Mouse (Mus musculus): ENCODE measurements at regions not wholly inside any gene's neighbourhood (a gene's known extent, or its start where the extent isn't known, plus 50 kb on each side); places are given as distances from the start of the nearest gene placed in this dataset.

GRCm38 (mm10) chr19:15791264-15791913 is 155.7 kb downstream of the Psat1 start:
- no peaks in the 10 kb centered on the region for H3K36me3 ChIP-seq
- no peak overlapping the region for H3K27ac ChIP-seq
- H3K27me3 ChIP-seq (replicated peaks) = no peaks in the 10 kb centered on the region
- no peak overlapping the region for H3K9ac ChIP-seq
- peak overlapping the region; percentile 37 for H3K4me2 ChIP-seq
- H3K4me3 ChIP-seq = no peak overlapping the region
- ATAC-seq = no peak
- WGBS (ENCODE audit: insufficient replicate concordance) = 52% methylated on average over 12 of the region's 12 CpGs
- H3K9me3 ChIP-seq (replicated peaks) = no peaks in the 10 kb centered on the region
- H3K4me1 ChIP-seq = 0 out of 2 replicates have a peak, but pooled peaks cover 4% of the 10 kb centered on the region

GRCm38 (mm10) chr19:15790620-15791263 is 156.4 kb downstream of the Psat1 start:
- H3K4me2 ChIP-seq = peak overlapping the region; percentile 37
- WGBS (ENCODE audit: insufficient replicate concordance) = 49% methylated on average over 13 of the region's 13 CpGs

GRCm38 (mm10) chr19:15789741-15790140 is 157.4 kb downstream of the Psat1 start:
- Histone ChIP-seq H3K4me1 (0 out of 2 replicates have a peak, but pooled peaks cover 4% of the 10 kb centered on the region), H3K4me3 (no peak overlapping the region), H3K4me2 (no peak overlapping the region), H3K9me3 (replicated peaks) (no peaks in the 10 kb centered on the region), H3K27me3 (replicated peaks) (no peaks in the 10 kb centered on the region), H3K36me3 (no peaks in the 10 kb centered on the region), H3K9ac (no peak overlapping the region), H3K27ac (no peak overlapping the region)
- no peak for ATAC-seq
- WGBS (ENCODE audit: insufficient replicate concordance) = 28% methylated on average over 5 of the region's 5 CpGs

More at GRCm38 (mm10) chr19:15790620-15791263, 156.4 kb downstream of the Psat1 start:
- no peak for ATAC-seq
- Histone ChIP-seq H3K4me3 (no peak overlapping the region), H3K27ac (no peak overlapping the region), H3K27me3 (replicated peaks) (no peaks in the 10 kb centered on the region), H3K36me3 (no peaks in the 10 kb centered on the region), H3K4me1 (0 out of 2 replicates have a peak, but pooled peaks cover 4% of the 10 kb centered on the region), H3K9me3 (replicated peaks) (no peaks in the 10 kb centered on the region), H3K9ac (no peak overlapping the region)

GRCm38 (mm10) chr19:15784644-15785043 is 162.5 kb downstream of the Psat1 start:
- Histone ChIP-seq H3K4me1 (no peaks in the 10 kb centered on the region), H3K4me2 (no peak overlapping the region), H3K27ac (no peak overlapping the region), H3K9me3 (replicated peaks) (no peaks in the 10 kb centered on the region), H3K27me3 (replicated peaks) (no peaks in the 10 kb centered on the region), H3K4me3 (no peak overlapping the region), H3K36me3 (no peaks in the 10 kb centered on the region), H3K9ac (no peak overlapping the region)
- no peak for ATAC-seq
- WGBS (ENCODE audit: insufficient replicate concordance) = 49% methylated on average over 4 of the region's 4 CpGs

GRCm38 (mm10) chr19:15769651-15770050 is 177.5 kb downstream of the Psat1 start:
- no peaks in the 10 kb centered on the region for H3K36me3 ChIP-seq
- no peak overlapping the region for H3K4me2 ChIP-seq
- no peaks in the 10 kb centered on the region for H3K27me3 ChIP-seq (replicated peaks)
- H3K4me1 ChIP-seq = no peaks in the 10 kb centered on the region
- ATAC-seq = no peak
- no peaks in the 10 kb centered on the region for H3K9me3 ChIP-seq (replicated peaks)
- 60% methylated on average over 4 of the region's 4 CpGs for WGBS (ENCODE audit: insufficient replicate concordance)
- H3K9ac ChIP-seq = no peak overlapping the region
- no peak overlapping the region for H3K27ac ChIP-seq
- no peak overlapping the region for H3K4me3 ChIP-seq

- Histone ChIP-seq H3K36me3 (no peaks in the 10 kb centered on the region), H3K4me3 (no peak overlapping the region), H3K27ac (no peak overlapping the region), H3K9me3 (replicated peaks) (no peaks in the 10 kb centered on the region), H3K4me1 (no peaks in the 10 kb centered on the region), H3K9ac (no peak overlapping the region), H3K4me2 (no peak overlapping the region), H3K27me3 (replicated peaks) (no peaks in the 10 kb centered on the region)
- no peak for ATAC-seq
- 79% methylated on average over 4 of the region's 4 CpGs for WGBS (ENCODE audit: insufficient replicate concordance)
Measured at GRCm38 (mm10) chr19:15761086-15761485, 186.1 kb downstream of the Psat1 start.

- WGBS (ENCODE audit: insufficient replicate concordance) = 58% methylated on average over 8 of the region's 8 CpGs
- no peaks in the 10 kb centered on the region for H3K4me1 ChIP-seq
- ATAC-seq = no peak
- no peaks in the 10 kb centered on the region for H3K27me3 ChIP-seq (replicated peaks)
- no peaks in the 10 kb centered on the region for H3K36me3 ChIP-seq
- no peak overlapping the region for H3K9ac ChIP-seq
- H3K4me2 ChIP-seq = no peak overlapping the region
- no peak overlapping the region for H3K4me3 ChIP-seq
- H3K9me3 ChIP-seq (replicated peaks) = no peaks in the 10 kb centered on the region
- H3K27ac ChIP-seq = no peak overlapping the region
Measured at GRCm38 (mm10) chr19:15745026-15745777, 201.9 kb downstream of the Psat1 start.

GRCm38 (mm10) chr19:15736200-15736599 is 210.9 kb downstream of the Psat1 start:
- H3K27ac ChIP-seq = no peak overlapping the region
- 56% methylated on average over 2 of the region's 2 CpGs for WGBS (ENCODE audit: insufficient replicate concordance)
- no peak overlapping the region for H3K4me3 ChIP-seq
- ATAC-seq = no peak
- no peaks in the 10 kb centered on the region for H3K4me1 ChIP-seq
- H3K9me3 ChIP-seq (replicated peaks) = no peaks in the 10 kb centered on the region
- no peak overlapping the region for H3K4me2 ChIP-seq
- no peaks in the 10 kb centered on the region for H3K36me3 ChIP-seq
- H3K9ac ChIP-seq = no peak overlapping the region
- H3K27me3 ChIP-seq (replicated peaks) = no peaks in the 10 kb centered on the region

GRCm38 (mm10) chr19:15726785-15727406 is 220.2 kb downstream of the Psat1 start:
- Histone ChIP-seq H3K9me3 (replicated peaks) (no peaks in the 10 kb centered on the region), H3K4me1 (no peaks in the 10 kb centered on the region), H3K4me3 (no peak overlapping the region), H3K4me2 (no peak overlapping the region), H3K27me3 (replicated peaks) (no peaks in the 10 kb centered on the region), H3K36me3 (no peaks in the 10 kb centered on the region), H3K27ac (no peak overlapping the region), H3K9ac (no peak overlapping the region)
- WGBS (ENCODE audit: insufficient replicate concordance) = 70% methylated on average over 13 of the region's 13 CpGs
- no peak for ATAC-seq

- ATAC-seq = no peak
- Histone ChIP-seq H3K36me3 (no peaks in the 10 kb centered on the region), H3K9ac (no peak overlapping the region), H3K27me3 (replicated peaks) (no peaks in the 10 kb centered on the region), H3K4me1 (no peaks in the 10 kb centered on the region), H3K27ac (no peak overlapping the region), H3K9me3 (replicated peaks) (no peaks in the 10 kb centered on the region), H3K4me3 (no peak overlapping the region), H3K4me2 (no peak overlapping the region)
- 53% methylated on average over 3 of the region's 3 CpGs for WGBS (ENCODE audit: insufficient replicate concordance)
Measured at GRCm38 (mm10) chr19:15692379-15693023, 254.6 kb downstream of the Psat1 start.

GRCm38 (mm10) chr19:15669996-15670395 is 277.1 kb downstream of the Psat1 start:
- no peak overlapping the region for H3K27ac ChIP-seq
- no peak overlapping the region for H3K9ac ChIP-seq
- WGBS (ENCODE audit: insufficient replicate concordance) = 74% methylated on average over 6 of the region's 6 CpGs
- ATAC-seq = no peak
- no peak overlapping the region for H3K4me2 ChIP-seq
- no peaks in the 10 kb centered on the region for H3K27me3 ChIP-seq (replicated peaks)
- no peaks in the 10 kb centered on the region for H3K4me1 ChIP-seq
- no peak overlapping the region for H3K4me3 ChIP-seq
- H3K9me3 ChIP-seq (replicated peaks) = no peaks in the 10 kb centered on the region
- H3K36me3 ChIP-seq = no peaks in the 10 kb centered on the region

Measured in liver, embryonic 12.5 days (tissue).